Mouse (Mus musculus): ENCODE measurements around the gene Ntrk3.

DNA sequence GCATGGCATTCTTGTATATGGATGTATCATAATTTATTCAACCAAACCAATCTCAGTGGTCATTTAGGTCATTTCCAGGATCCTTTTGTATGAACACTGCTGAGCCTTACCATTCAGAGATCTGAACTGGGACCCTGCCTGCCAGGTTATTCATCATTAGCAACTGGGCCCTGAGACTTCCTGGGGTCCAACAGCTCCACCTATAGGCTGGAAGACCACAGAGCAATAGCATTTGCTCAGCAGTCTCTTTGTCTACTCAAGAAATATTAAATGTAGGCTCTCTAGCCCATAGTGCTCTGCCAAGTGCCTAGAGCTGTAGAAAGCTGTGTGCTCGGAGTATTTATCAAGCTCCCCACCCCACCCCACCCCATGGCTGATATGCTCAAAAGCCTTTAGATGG lies 85.5 kb downstream of the Ntrk3 start:
- no peak for TF ChIP-seq POLR2A (IDR thresholded peaks at IDR 0.05; ENCODE audit: borderline replicate concordance, extremely low read depth, low read depth, low read length)
- no peak for TF ChIP-seq CTCF (IDR thresholded peaks at IDR 0.05; ENCODE audit: insufficient read depth, low read length)

Measured in lung, adult 2 months (tissue).